Mouse (Mus musculus) cerebellum, adult 18-20 months (tissue): Measurements from ENCODE around the gene Slc2a9.

ENCODE experiments used
- DNase-seq, 2 experiments: peaks; one replicate each; pipeline ENCODE4 v3.0.0; 2021

Slc2a9 gene

DNA sequence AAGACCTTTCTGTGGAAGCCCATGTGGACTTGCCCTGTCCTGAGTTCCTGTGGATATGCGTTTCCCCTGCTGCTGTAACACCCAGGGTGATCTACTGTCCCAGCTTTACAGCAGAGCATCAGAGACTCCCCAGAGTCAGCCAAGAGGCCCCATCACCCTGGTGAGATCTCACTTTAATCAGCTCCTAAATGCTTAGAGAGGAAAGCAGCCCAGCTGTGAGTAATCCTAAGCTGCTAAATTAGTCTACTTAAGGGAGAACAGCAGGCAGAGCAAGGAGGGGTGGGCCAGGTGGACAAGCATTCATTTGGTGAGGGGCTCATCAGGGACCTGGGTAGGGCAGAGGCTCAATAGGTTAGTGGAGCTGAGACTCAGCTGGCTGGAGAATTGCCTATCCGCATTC lies 137.4 kb downstream of the Slc2a9 start:
- DNase-seq, result no peak

DNA sequence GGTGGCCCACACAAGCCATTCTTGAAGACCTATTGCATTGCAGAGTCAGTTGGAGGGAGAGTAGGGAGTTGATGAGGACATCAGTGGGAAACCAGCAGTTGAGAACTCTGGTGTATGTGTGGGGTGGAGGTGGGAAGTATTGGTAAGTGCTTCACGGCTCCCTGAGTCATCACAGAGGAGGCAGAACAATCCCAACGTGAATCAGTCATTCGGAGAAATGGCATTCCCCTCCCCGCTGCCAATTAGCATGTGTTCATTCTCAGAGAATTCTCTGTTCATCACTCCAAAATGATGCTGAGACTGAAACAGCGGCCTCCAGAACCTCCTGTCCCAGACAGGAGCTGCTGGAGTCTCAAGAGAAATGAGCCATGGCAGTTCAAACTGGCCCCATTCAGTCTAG lies 138.5 kb downstream of the Slc2a9 start:
- DNase-seq, result no peak

DNA sequence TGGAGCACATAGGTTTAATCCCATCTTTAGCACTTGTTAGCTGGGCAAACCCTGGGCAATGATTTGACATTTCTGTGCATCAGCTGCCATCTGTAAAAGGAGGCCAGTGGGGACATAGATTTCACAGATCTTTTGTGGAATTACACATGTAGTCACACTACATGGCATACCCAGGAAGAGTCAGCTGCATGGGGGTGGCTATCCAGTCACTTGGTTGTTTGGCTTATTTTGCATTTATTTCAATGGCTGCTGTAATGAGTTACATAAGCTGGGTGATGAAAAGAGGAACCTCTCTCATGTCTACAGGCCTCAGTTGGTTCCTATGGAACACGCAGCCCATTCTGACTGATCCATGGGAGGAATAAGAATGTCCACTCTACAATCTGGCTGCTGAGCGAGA lies 143.2 kb downstream of the Slc2a9 start:
- no peak for DNase-seq

DNA sequence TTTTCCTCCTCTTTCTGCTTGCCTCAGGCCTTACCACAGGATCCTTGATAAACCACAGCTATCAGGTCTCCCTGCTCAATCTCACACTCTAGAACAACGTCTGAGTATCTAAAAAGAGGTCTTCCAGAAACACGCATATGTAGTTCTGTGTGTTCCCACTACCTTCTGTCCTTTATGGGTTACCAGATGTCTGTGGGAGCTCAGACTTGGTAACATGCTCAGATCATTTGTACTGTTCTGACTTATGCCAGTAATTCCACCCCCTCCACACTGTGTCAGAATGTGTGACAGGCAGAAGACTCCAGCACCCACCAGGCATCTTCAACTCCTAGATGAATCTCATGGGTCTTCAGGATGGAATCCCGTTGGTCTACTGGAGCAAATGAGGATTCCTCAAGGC lies 146.0 kb downstream of the Slc2a9 start:
- DNase-seq, result no peak

DNA sequence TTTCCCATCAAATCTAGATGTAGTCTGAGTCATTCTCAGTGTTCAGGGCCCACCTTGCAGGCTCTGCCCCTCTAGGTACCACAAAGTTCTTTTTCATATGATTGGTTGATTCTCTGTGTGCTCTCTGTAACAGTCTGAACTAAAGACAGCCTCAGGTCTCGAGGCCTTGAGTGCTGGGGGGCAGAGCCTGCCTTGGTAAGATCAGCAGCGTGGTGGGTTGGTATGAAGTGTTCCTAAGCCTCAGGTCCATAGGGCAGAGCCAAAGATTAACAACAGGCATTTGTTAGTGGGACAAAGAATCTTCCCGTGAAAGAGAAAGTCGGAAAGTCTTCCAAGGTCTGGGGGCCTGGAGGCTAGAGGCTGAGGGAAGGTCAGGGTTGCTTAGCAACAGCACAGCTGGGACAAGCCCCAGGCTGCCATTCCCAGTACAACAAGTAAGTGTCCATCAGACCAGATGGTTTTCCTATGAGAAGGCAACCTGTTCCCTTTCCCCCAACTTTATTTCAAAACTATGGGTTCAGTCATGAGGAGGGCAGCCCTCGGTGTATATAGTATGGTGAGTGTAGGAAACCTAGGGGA lies 152.5 kb downstream of the Slc2a9 start:
- DNase-seq, result no peak

DNA sequence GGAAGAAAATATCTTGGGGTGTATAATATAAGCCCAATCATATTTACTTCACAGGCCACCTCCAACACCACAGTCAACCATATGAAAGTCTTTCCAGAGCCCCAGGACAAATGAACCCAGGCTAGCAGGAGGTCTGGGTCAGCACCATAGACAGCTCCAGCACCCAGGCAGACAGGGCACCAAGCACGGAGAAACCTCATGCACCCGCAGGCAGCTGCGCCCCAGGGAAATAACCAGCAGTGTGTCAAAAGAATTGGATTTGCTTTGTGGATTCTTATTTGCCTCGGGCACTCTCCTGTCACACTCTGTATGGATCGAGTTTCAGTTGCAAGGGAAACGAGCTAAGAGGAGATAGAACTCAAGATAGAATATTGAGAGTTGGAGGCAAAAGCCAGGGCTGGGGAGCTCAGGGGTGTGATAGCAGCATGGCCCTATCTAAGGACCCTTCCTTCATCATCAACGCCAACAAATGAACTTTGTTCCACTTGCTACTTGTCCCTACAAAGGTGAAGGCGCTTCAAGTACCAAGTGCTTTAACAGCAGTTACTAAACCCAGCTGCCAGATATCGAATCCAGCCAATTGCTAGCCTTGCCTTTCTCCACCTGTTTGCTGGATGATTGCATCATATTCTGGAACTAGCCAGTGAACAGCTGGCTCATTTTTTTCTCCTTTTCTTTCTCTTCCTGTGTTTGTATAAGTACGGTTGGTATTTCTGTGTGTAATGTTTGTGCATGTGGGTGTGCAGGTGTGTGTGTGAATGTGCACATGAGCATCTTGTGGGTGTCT lies 156.1 kb downstream of the Slc2a9 start:
- DNase-seq, result no peak

DNA sequence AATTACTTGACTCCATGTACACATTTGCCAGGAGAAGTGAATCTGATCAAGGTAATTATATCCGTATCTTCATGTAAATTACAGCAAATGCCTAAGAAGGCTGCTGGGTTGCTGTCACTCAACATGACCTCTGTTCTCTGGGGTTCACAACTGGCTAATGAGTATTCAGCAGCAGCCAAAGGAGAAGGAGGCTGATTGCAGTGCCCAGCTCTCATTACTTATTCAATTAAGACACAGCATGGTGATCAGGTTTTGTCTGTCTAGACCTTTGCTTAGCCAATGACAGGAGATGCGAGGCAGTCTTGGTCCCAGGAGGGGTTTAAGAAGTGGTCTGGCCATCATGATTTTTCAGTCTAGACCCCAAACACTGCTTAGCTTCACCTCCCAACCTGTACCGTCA lies 159.8 kb downstream of the Slc2a9 start:
- DNase-seq, result no peak

DNA sequence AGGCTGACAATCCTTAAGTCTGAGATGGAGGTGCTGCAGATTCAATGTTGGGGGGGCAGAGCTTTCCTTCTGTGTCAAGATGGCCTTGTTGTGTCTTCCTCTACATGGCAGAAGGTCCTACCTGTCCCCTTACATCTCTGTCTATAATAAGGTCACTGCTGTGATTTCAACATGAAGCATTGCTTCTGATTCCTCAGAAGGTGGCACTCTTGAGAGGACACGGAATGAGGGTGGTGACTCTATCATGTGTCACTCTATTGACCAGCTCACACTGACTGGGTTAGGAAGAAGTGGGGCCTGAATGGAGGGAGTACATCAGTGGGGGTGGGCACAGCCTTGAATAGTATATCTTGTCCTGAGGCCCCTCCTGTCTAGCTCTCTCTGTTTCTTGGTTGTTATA lies 168.4 kb downstream of the Slc2a9 start:
- DNase-seq, result no peak

DNA sequence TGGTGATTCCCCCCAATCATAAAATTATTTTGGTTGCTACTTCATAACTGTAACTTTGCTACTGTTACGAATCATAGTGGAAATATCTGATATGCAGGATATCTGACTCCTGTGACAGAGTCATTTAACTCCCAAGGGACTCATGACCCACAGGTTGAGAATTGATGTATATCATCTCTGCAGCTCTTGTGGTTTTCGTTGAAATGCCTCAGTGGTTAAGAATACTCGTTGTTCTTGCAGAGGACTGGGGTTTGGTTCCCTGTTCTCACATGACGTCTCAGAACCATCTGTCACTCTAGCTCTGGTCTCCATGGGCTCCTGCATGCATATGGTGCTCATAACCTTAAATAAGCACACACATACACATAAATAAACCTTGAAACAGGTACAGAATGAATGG lies 169.6 kb downstream of the Slc2a9 start:
- DNase-seq, result no peak

DNA sequence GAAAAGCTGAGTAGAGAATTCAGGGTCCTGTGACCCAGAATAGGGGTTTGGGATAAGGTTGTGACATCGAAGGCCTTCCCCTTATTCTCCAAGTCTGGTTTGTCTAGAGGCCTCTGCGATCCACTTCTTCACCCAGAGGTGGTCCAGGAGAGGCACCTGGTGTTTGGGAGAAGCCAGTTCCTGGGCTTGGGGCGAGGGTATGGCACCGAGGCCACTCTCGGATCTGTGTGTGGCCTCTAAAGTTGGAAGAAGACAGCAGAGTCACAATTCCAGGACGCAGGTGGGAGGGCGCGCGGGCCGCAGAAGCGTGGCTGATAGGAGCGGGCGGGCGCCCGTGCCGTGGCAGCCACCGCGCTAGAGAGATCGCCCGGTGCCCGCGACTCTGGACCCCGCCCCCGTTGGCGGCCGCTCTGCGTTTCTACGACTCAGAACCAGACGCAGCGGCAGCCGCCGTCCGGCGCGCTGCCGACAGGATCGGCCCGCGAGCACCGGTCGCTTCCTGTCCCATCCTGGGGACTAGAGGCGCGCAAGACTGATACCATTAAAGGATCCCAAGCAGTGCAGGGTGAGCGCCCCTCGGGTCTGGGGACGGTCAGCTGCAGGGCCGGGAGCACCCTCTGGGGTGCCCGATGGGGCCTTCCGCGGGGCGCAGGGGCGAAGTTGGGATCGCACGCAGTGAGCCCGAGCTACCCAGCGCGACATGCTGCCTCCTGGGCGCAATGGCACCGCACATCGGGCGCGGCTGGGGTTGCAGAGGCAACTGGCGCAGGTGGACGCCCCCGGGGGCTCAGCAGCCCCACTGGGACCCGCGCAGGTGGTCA lies 183.8 kb downstream of the Slc2a9 start, which contains the start of gene Drd5:
TSS of gene Drd5 (plus strand) at position 402 of the 821 bp plus-strand sequence.
- no peak for DNase-seq

DNA sequence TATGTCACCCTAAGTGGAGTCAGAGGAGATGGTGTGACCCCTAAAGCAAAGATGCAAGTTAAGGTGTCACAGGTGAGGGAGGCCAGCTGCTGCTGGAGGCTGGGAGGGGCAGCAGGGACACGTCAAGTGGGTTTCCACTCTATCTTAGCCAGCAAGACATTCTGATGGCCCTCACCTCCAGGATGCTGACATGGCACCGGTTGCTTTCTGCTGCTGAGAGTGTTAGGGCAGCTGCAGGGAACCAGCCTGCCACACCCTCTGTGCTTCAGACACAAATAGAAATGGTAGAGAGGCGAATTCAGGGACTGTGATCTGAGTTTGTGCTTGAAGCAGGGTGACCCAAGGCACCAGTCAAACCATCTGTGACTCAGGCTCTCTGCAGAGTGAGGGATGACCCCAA lies 193.1 kb downstream of the Slc2a9 start:
- no peak for DNase-seq

DNA sequence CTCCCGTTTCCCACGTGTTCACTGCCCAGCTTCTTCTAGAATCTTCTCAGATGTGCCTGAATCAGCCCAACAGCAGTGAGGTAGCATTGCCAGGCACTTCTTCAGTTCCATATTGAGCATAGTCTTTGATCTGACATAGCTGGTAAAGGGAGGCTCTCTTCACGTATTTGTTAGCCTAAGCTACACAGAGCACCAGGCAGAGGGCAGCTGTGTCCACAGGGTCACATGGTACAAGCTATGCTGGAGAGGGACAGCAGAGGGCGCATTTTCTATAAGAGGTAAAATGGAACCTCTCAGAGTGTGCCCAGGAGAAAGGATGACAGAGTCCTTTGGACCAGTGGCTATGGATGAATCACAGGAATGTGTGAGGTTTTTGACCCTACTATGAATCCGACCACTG lies 194.1 kb downstream of the Slc2a9 start:
- DNase-seq, result peak; percentile 56 to 59

DNA sequence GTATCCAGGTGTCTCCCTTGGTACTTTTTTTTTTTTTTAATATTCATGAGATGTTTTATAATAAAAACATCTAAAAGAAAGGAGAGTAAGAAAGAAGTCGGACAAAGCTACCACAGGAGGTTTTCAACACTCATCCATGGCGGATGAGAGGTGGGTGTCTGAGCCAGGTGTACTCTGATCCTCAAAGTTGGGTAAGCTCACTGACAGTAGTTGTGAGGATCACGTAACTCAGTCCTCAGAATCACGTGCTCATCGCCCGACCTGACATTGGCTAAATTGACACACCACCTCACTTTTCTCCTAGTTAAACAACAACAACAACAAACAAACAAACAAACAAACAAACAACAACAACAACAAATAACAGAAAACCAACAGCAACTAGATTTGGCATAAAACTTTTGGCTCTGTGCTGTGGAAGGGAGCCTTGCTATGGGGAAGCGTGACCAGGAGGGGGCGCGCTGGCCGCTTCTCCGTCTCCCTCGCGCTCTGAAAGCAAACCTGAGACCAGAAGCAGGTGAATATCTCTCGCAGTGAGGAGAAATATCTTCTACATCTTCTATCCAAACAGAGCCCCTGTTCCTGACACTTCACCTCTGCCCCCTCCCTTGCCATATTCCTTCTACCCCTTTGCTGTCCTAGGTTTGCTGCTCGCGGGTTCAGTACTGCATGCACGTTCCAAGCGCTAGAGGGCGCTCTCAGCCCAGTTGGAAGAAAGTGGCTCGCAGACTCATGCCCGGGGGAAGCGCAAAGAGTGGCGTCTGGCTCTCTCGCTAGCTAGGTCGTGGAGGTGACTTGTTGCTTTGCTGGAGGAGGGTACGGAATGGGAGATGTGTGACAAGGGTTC lies 195.5 kb downstream of the Slc2a9 start:
- DNase-seq, result peak; percentile 89 to 94

DNA sequence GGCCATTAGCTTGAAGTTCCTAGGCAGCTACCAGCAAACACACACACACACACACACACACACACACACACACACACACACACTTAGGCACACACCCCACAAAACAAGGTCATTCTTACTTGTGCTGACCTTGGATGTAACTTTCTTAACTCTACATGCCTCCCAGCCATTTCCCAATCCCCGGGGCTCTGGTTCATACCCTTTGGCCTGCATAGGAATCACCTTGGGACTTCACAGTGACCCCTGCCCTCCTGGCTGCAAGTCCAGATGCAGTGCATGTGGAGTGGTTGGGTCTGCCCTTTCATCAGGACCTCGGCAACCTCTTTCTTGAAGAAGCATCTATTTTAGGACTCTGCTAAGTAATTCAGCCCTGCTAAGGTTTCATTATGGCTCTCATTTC lies 197.7 kb downstream of the Slc2a9 start:
- DNase-seq, result no peak

DNA sequence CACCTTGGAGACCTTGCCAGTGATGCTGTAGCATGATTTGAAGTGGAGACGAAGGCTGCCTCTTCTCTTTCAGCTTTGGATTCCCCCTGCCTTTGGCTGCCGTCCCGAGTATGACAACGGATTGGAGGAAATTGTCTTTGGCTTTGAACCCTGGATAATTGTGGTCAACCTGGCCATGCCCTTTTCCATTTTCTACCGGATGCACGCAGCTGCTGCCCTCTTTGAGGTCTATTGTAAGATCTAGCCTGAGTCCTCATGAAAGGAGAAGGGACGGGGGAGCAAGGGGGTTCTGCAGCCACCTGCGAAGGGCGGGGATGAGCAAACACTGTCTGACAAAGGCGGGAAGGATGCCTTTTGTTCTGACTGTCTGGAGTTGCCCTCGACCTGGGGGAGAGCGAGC lies 200.3 kb downstream of the Slc2a9 start:
- no peak for DNase-seq

DNA sequence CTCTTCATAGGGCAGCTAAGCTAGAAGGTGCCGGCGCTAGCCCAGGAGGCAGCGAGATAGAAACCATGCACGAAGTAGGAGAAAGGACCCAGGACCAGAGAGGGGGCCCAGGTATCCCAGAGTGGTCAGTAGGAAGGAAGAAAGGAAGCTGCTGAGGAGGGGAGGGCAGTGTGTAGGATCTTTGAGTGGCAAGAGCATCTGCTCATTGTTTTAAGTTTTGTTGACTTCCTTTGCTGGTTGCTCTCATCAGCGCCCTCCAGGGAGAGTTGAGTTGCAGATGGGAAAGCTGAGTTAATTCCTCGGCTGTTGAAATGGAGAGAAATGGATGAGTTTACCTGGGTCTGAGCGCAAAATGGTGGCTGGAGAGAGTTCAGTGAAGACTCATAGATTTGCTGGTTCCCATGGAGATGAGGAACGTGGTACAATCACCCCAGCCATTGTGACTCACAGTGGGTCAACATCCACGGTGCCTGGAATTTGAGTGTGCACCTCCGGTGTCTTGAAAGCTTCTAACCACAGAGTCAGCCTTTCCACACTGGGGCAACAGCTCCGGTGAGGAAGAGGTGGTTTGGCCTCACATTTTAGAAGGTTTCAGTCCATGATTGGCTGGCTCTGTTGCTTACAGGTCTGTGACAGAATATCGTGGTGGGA lies 201.1 kb downstream of the Slc2a9 start:
- DNase-seq, result no peak
